Mouse (Mus musculus) midbrain, embryonic 15.5 days (tissue): ENCODE measurements around the gene Serping1. TPM values are rescaled to one million over a fixed set of nuclear protein-coding genes. Genes with fewer than 3 reads are reported as not detected.
A peak's percentile ranks its signal among the peaks of the same experiment; 100 is the strongest.

Source experiments
- ATAC-seq: fragments of 200-750 bp; cut with Nextera tagmentation; replicated peaks from 2 replicates; pipeline ENCODE4 v1.8.0; 2017; ENCODE audit warnings: moderate TSS enrichment
- H3K27ac ChIP-seq: fragments of 300-500 bp; sonication (generic); 2 replicates; pipeline ENCODE4 v1.5.1; 2015; ENCODE audit warnings: mild to moderate bottlenecking, inconsistent platforms
- H3K27me3 ChIP-seq: fragments of 300-500 bp; sonication (generic); replicated peaks from 2 replicates; pipeline ENCODE4 v1.6.1; 2015; ENCODE audit warnings: inconsistent platforms
- H3K36me3 ChIP-seq: fragments of 300-500 bp; sonication (generic); replicated peaks from 2 replicates; pipeline ENCODE4 v1.6.1; 2015; ENCODE audit warnings: inconsistent platforms
- H3K4me1 ChIP-seq: fragments of 300-500 bp; sonication (generic); 2 replicates; pipeline ENCODE4 v1.6.1; 2015; ENCODE audit warnings: inconsistent platforms
- H3K4me2 ChIP-seq: fragments of 300-500 bp; sonication (generic); 2 replicates; pipeline ENCODE4 v1.6.1; 2015; ENCODE audit warnings: inconsistent platforms, mild to moderate bottlenecking, moderate library complexity
- H3K4me3 ChIP-seq: fragments of 300-500 bp; sonication (generic); 2 replicates; pipeline ENCODE4 v1.5.1; 2015; ENCODE audit warnings: mild to moderate bottlenecking, inconsistent platforms
- H3K9ac ChIP-seq: fragments of 300-500 bp; sonication (generic); 2 replicates; pipeline ENCODE4 v1.6.1; 2015; ENCODE audit warnings: mild to moderate bottlenecking, inconsistent platforms
- H3K9me3 ChIP-seq: fragments of 300-500 bp; sonication (generic); 2 replicates; pipeline ENCODE4 v1.6.1; 2016; ENCODE audit warnings: inconsistent platforms
- WGBS: fragments of 180-500 bp; shearing (Covaris S2); methylation state at CpG from one replicate; pipeline ENCODE4 v1.1.7; 2015; ENCODE audit warnings: mixed read lengths; 5-methylcytosine and 5-hydroxymethylcytosine counted together
- polyA plus RNA-seq: library from polyadenylated mRNA; unstranded; fragments of >200 nt; fragmentation: Nextera tagmentation; extraction: Ambion mirVana; gene quantifications from 2 replicates; pipeline ENCODE4 v1.2.1, GENCODE M21; 2015

Gene Serping1
- polyA plus RNA-seq, 1 experiment from 2014 or later = 32.9 TPM

DNA sequence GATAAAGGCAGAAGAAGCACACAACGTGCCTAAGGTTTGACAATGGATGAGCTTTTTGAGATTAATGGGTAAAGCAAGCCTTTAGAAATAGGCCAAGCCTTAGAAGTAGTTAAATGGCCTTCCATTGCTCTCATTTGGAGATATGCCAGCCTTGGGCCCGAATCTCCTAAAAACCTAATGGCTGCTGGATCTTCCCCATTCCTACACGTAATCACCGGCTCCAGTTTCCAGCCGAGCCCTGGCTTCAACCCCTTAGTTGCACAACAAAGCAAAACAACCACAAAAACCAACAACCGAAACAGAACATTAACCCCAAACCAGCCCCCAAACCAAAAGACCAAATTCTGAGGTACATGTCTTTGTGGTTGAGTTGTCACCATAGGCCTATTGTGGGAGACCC is 421 bp upstream of the Serping1 start:
- H3K27me3 ChIP-seq = no peaks in the 10 kb centered on the region
- no peaks in the 10 kb centered on the region for H3K9me3 ChIP-seq
- H3K4me1 ChIP-seq = peaks cover 11% of the 10 kb centered on the region
- no peak overlapping the region for H3K4me3 ChIP-seq
- no peak overlapping the region for H3K27ac ChIP-seq
- WGBS = 85% methylated on average over 6 of the region's 6 CpGs
- no peaks in the 10 kb centered on the region for H3K36me3 ChIP-seq
- no peak overlapping the region for H3K9ac ChIP-seq
- H3K4me2 ChIP-seq = no peak overlapping the region
- no peak for ATAC-seq

DNA sequence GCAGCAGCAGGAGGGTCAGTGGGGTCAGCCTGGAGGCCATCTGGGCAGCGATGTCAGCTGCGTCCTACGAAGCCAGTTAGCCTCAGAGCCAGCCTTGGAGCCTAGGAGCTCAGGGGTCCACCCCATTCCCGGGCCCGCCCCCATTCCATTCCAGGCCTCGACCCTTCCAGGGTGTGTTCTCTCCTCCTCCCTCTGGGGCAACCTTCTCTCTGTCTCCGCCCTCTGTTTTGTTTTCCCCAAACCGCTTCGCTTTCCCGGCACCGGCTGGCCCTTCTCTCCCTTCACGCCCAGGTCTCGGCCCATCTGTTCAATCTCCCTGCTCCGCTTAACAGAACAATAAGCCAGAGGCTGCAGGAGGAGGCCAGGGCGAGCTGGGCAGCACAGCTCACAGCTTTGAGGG is 493 bp downstream of the Serping1 start:
- H3K36me3 ChIP-seq = no peaks in the 10 kb centered on the region
- peaks cover 11% of the 10 kb centered on the region for H3K4me1 ChIP-seq
- H3K27ac ChIP-seq = peak overlapping the region; percentile 71
- H3K4me2 ChIP-seq = peak overlapping the region; percentile 62
- no peaks in the 10 kb centered on the region for H3K9me3 ChIP-seq
- H3K27me3 ChIP-seq = no peaks in the 10 kb centered on the region
- peak; percentile 81 for ATAC-seq
- peak overlapping the region; percentile 34; the same call in 1 of the 2 replicates for H3K9ac ChIP-seq
- H3K4me3 ChIP-seq = peak overlapping the region; percentile 28
- 1% methylated on average over 15 of the region's 15 CpGs for WGBS

DNA sequence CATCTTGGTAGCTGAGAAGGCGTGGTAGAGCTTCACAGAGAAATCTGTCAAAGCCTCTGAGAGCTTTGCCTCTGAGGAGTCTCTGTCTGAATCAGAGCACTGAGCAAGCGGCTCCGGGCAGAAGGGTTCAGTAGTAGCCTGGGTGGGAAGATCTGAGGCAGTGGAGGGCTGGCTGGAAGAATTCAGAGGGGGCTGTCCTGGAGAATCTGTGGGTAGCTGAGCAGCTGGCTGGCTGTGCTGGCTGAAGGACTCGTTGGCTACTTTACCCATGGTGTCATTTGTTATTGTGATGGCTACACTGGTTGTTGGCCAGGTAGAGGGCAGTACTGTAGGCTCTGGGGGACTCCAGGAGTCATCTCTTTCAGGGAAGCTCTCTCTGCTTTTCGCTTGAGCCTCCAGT is 2.0 kb downstream of the Serping1 start:
- H3K9me3 ChIP-seq = no peaks in the 10 kb centered on the region
- WGBS = 83% methylated on average over 5 of the region's 5 CpGs

DNA sequence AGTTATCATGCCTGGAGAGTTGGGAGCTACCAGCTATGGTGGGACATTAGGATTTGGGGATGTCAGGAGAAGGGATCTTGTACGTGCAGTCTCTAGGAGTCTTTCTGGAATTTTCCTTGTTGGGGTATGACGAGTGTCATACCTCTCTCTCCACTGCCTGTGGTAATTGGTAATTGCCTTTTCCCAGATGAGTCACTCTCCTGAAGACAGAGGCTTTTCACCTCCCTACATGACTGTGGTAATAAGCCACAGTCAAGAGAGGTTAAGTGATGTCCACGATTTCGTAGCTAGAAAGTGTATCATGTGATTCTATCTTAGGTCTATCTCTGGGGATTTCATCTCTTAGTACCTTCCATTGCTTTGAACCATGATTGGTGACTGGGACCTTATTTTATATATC is 2.8 kb downstream of the Serping1 start:
- WGBS = 85% methylated on average over 4 of the region's 4 CpGs
- Histone ChIP-seq H3K36me3 (no peaks in the 10 kb centered on the region), H3K9me3 (no peaks in the 10 kb centered on the region), H3K27me3 (no peaks in the 10 kb centered on the region), H3K4me3 (no peak overlapping the region), H3K27ac (no peak overlapping the region), H3K4me2 (no peak overlapping the region), H3K9ac (no peak overlapping the region), H3K4me1 (peaks cover 8% of the 10 kb centered on the region)
- ATAC-seq = no peak

More for the DNA sequence above, 2.0 kb downstream of the Serping1 start:
- Histone ChIP-seq H3K9ac (no peak overlapping the region), H3K4me2 (no peak overlapping the region), H3K27me3 (no peaks in the 10 kb centered on the region), H3K27ac (no peak overlapping the region), H3K4me1 (peaks cover 11% of the 10 kb centered on the region), H3K4me3 (no peak overlapping the region), H3K36me3 (no peaks in the 10 kb centered on the region)
- no peak for ATAC-seq

DNA sequence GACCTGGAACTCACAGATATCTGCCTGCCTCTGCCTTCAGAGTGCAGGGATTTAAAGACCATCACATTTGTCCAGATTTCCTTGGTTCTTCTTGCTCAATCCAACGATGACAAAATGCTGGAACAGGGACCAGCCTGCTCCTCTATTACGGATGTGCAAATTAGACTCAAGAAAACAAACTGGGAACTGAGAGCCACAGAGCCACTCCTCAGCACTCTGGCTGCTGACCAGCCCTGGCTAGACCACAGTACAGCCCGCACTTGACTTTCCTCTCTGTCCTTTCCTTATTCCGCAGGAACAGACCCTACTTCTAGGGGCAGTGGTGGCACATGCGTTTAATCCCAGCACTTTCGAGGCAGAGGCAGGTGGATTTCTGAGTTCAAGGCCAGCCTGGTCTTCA is 4.7 kb downstream of the Serping1 start:
- Histone ChIP-seq H3K36me3 (no peaks in the 10 kb centered on the region), H3K4me2 (no peak overlapping the region), H3K4me3 (no peak overlapping the region), H3K4me1 (peaks cover 8% of the 10 kb centered on the region), H3K9ac (no peak overlapping the region), H3K9me3 (no peaks in the 10 kb centered on the region), H3K27me3 (no peaks in the 10 kb centered on the region), H3K27ac (no peak overlapping the region)
- 83% methylated on average over 6 of the region's 6 CpGs for WGBS
- no peak for ATAC-seq

DNA sequence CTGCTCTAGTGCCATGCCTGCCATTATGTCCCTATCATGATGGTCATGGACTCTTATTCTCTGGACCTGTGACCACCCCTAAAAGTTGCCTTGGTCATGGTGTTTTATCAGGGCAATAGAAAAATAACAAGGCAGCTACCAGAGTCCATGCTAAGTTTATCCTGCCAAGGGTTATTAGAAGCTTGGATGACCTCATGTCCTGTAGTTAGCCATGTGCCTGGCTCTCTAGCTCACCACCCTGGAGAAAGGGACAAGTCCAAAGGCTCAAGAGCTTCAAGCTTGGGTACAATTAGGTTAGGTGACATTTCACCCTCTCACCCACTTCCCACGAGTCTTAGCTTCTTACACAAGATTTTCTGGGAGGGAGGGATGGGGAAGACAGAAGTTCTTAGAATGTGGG is 12.4 kb downstream of the Serping1 start:
- WGBS = 65% methylated on average over 1 of the region's 1 CpGs
- Histone ChIP-seq H3K27me3 (no peaks in the 10 kb centered on the region), H3K27ac (no peak overlapping the region), H3K9ac (no peak overlapping the region), H3K4me3 (no peak overlapping the region), H3K36me3 (no peaks in the 10 kb centered on the region), H3K4me1 (no peaks in the 10 kb centered on the region), H3K9me3 (no peaks in the 10 kb centered on the region), H3K4me2 (no peak overlapping the region)
- ATAC-seq = no peak

DNA sequence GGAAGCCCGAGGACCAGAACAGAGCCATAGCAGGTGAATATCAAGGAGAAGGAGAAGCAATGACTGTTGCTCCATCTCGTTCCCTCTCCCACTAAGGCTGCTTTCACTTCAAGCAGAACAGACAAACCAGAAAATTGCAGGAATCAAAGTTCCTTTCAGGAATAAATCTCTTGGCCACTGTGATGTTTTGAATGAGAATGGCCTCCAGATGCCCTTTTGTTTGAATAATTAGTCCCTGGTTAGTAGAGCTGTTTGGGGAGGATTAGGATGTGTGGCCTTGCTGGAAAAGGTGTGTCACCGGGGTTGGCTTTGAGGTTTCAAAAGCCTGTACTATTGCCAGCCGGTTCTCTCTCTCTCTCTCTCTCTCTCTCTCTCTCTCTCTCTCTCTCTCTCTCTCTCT is 12.9 kb downstream of the Serping1 start:
- no peaks in the 10 kb centered on the region for H3K27me3 ChIP-seq
- no peak overlapping the region for H3K4me2 ChIP-seq
- H3K27ac ChIP-seq = no peak overlapping the region
- no peak overlapping the region for H3K9ac ChIP-seq
- H3K9me3 ChIP-seq = no peaks in the 10 kb centered on the region
- no peaks in the 10 kb centered on the region for H3K36me3 ChIP-seq
- no peaks in the 10 kb centered on the region for H3K4me1 ChIP-seq
- 40% methylated on average over 4 of the region's 4 CpGs for WGBS
- no peak for ATAC-seq
- no peak overlapping the region for H3K4me3 ChIP-seq

DNA sequence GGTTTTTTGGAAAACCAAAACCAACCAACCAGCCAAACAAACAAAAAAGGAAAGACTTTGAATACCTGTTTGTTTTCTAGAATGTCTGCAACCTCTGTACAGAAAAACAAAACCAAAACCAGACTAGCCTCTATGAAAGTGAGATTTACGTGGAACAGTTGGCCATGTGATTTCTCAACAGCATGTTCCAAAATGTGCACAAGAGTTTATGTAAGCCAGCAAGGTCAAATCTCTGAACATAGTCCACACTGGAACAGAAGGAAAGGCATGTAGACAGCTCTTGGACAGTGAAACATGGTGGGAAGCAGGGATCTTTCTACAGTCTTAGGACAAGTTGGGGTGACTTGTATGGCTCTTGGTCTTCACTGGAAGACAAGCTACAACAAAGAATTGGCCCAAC is 13.4 kb downstream of the Serping1 start:
- Histone ChIP-seq H3K9me3 (no peaks in the 10 kb centered on the region), H3K9ac (no peak overlapping the region), H3K4me3 (no peak overlapping the region), H3K27ac (no peak overlapping the region), H3K27me3 (no peaks in the 10 kb centered on the region), H3K36me3 (no peaks in the 10 kb centered on the region), H3K4me1 (no peaks in the 10 kb centered on the region), H3K4me2 (no peak overlapping the region)
- 96% methylated on average over 1 of the region's 1 CpGs for WGBS
- no peak for ATAC-seq

DNA sequence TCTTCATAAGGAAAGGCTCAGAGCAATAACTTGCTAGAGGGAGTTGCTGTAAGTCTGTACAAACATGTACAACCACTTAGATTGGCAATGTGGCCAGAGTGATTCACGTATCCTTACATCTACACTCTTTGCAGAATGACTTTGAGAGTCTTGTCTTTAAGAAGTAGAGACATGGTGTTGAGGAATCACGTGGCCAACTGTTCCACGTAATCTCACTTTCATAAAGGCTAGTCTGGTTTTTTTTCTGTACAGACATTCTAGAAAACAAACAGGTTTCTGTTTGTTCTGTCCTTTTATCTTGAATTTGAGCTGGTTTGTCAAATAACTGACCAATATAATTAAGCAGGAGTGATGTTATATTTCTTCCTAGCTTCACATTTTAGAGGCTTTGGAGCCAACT is 13.9 kb downstream of the Serping1 start:
- Histone ChIP-seq H3K4me1 (no peaks in the 10 kb centered on the region), H3K27ac (no peak overlapping the region), H3K9ac (no peak overlapping the region), H3K9me3 (no peaks in the 10 kb centered on the region), H3K27me3 (no peaks in the 10 kb centered on the region), H3K4me3 (no peak overlapping the region), H3K4me2 (no peak overlapping the region), H3K36me3 (no peaks in the 10 kb centered on the region)
- no peak for ATAC-seq
- WGBS = 86% methylated on average over 3 of the region's 3 CpGs

DNA sequence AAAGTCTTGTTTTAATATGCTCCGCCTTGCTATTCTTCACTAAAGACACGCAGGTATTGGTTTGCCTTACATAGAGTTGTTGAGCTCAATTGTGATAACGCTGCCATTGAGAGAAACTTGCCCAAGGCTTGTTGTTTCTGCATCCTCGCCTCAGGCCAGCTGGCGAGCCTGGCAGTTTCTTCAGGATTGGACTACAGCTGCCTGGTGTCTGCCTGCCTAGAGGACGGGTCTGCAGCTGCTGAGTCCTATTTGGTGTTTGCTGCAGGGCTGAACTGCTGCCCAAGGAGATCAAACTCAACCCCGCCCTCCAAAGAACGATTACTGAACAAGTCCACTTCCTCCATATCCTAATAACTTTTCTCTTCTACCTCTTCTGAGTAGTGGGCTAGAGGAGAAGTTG is 14.5 kb downstream of the Serping1 start:
- Histone ChIP-seq H3K36me3 (no peaks in the 10 kb centered on the region), H3K4me2 (no peak overlapping the region), H3K27me3 (no peaks in the 10 kb centered on the region), H3K4me3 (no peak overlapping the region), H3K9ac (no peak overlapping the region), H3K9me3 (no peaks in the 10 kb centered on the region), H3K27ac (no peak overlapping the region), H3K4me1 (no peaks in the 10 kb centered on the region)
- WGBS = 73% methylated on average over 8 of the region's 8 CpGs
- no peak for ATAC-seq

DNA sequence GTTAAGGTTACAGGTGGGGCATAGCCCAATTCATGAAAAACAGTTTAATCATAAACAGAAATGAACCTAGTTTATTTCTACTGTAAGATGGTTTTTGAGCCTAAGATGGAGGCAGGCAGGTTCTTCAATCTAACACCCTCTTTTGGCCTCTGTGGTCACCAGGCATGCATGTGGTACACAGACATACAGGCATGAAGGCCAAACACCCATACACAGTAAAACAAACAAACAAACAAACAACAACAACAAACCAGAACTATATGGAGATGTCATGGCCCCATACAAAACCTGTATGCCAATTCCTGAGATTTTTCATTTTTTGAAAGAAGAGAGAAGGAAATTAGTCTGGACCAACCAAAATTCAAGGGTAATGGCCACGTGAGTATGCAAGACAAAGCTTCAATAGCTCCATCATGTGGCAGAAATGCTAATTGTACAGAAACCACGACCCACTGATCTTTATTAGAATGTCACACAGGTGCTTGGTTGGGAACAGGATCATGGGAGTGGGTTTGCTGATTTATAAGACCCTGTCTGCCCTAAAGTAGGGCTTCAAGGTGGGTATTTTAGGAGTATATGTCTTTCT is 16.6 kb downstream of the Serping1 start:
- Histone ChIP-seq H3K27ac (no peak overlapping the region), H3K9me3 (no peaks in the 10 kb centered on the region), H3K27me3 (no peaks in the 10 kb centered on the region), H3K9ac (no peak overlapping the region), H3K4me2 (no peak overlapping the region), H3K4me3 (no peak overlapping the region), H3K36me3 (no peaks in the 10 kb centered on the region), H3K4me1 (no peaks in the 10 kb centered on the region)
- WGBS = 1% methylated on average over 2 of the region's 2 CpGs
- peak; percentile 66; the same call in 1 of the 2 replicates for ATAC-seq

DNA sequence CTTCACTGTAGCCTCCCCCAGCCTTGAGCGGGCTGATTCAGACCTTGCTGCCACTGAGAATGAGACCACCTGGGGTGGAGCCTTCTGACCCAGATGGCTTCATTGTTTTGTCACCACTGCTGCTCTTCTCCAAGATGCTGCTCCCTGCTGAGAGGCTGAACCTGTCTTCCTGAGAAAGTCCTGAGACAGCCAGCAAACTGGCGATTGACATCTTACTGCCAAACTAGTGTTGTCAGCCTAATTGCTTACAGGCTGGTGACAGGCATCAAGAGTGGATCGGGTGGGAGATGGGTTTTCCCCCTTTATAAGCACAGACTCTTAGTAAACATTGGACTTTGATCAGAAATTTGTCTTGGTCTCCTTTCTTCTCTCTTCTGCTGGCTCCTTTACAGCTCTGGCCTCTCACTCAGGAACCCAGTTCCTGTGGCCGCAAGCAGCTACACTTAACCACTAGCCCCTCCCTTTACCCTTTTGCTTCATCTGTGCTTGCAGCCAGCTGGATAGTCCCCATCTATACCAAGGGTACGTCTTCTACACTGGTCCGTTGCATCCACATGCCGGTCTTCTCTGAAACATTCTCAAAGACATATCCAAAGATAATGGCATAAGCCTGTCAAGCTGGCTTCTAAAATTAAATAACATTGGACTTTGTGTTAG is 18.1 kb downstream of the Serping1 start:
- Histone ChIP-seq H3K4me1 (no peaks in the 10 kb centered on the region), H3K27me3 (no peaks in the 10 kb centered on the region), H3K27ac (no peak overlapping the region), H3K36me3 (no peaks in the 10 kb centered on the region), H3K9ac (no peak overlapping the region), H3K4me2 (no peak overlapping the region), H3K9me3 (no peaks in the 10 kb centered on the region), H3K4me3 (no peak overlapping the region)
- WGBS = 57% methylated on average over 7 of the region's 7 CpGs
- ATAC-seq = no peak

DNA sequence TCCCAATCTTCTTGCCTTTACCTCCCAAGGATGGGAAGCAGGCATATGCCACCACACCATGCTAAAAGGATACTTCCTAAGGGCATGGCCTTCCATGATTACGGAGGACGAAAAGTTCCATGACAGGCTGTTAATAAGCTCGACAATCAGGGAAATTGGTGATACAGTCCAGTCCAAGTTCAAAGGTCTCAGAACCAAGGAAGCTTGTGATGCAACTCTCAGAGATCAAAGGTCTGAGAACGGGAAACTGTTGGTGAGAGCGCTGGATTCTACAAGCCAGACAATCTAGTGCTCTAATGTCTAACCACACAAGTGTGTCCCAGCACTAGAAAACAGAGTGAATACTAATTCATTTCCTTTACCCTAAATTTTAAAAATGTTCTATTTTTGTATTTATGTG is 19.0 kb downstream of the Serping1 start:
- Histone ChIP-seq H3K27me3 (no peaks in the 10 kb centered on the region), H3K4me3 (no peak overlapping the region), H3K27ac (no peak overlapping the region), H3K4me2 (no peak overlapping the region), H3K4me1 (no peaks in the 10 kb centered on the region), H3K9me3 (no peaks in the 10 kb centered on the region), H3K9ac (no peak overlapping the region), H3K36me3 (no peaks in the 10 kb centered on the region)
- WGBS = 88% methylated on average over 5 of the region's 5 CpGs
- no peak for ATAC-seq
